Mouse (Mus musculus): ENCODE data around the gene B3gnt7. TPM values are rescaled to one million over a fixed set of nuclear protein-coding genes. Genes with fewer than 3 reads are reported as not detected.

B3gnt7 gene
- polyA plus RNA-seq, 1 experiment from 2014 or later = 4.9 TPM

- Histone ChIP-seq H3K4me3 (no peak overlapping the region), H3K27ac (no peak overlapping the region), H3K36me3 (replicated peaks) (peaks cover 100% of the 10 kb centered on the region), H3K4me1 (no peaks in the 10 kb centered on the region), H3K9me3 (no peaks in the 10 kb centered on the region), H3K27me3 (ENCODE audit: poor library complexity, severe bottlenecking) (no peaks in the 10 kb centered on the region)
- no peak for DNase-seq (ENCODE audit: extremely low spot score, low spot score)
- 94% methylated on average over 1 of the region's 1 CpGs for WGBS
Measured at GRCm38 (mm10) chr1:86349696-86350095, 47.1 kb downstream of the B3gnt7 start.

GRCm38 (mm10) chr1:86350576-86350975 is 47.9 kb downstream of the B3gnt7 start:
- peaks cover 100% of the 10 kb centered on the region for H3K36me3 ChIP-seq (replicated peaks)

GRCm38 (mm10) chr1:86354186-86354585 is 51.6 kb downstream of the B3gnt7 start:
- H3K9me3 ChIP-seq = no peaks in the 10 kb centered on the region
- peaks cover 18% of the 10 kb centered on the region for H3K4me1 ChIP-seq
- no peaks in the 10 kb centered on the region for H3K27me3 ChIP-seq (ENCODE audit: poor library complexity, severe bottlenecking)
- WGBS = 90% methylated on average over 2 of the region's 2 CpGs
- no peak overlapping the region for H3K27ac ChIP-seq
- H3K4me3 ChIP-seq = no peak overlapping the region
- no peak for DNase-seq (ENCODE audit: extremely low spot score, low spot score)
- H3K36me3 ChIP-seq (replicated peaks) = peaks cover 89% of the 10 kb centered on the region

More at GRCm38 (mm10) chr1:86350576-86350975, 47.9 kb downstream of the B3gnt7 start:
- H3K9me3 ChIP-seq = no peaks in the 10 kb centered on the region
- no peak overlapping the region for H3K4me3 ChIP-seq
- H3K27ac ChIP-seq = no peak overlapping the region
- H3K27me3 ChIP-seq (ENCODE audit: poor library complexity, severe bottlenecking) = no peaks in the 10 kb centered on the region
- WGBS = 91% methylated on average over 8 of the region's 8 CpGs
- no peaks in the 10 kb centered on the region for H3K4me1 ChIP-seq
- no peak for DNase-seq (ENCODE audit: extremely low spot score, low spot score)

Small RNAs within 50 kb of the gene (microRNA-seq; reads per million reads assigned to microRNA genes)
- 106 reads per million, percentile 48 among the genes with 10 or more reads in this experiment for gene mmu-mir-3535

Other genes starting within 250 kb of the B3gnt7 start
- gene Psmd1, start 238.4 kb upstream of the B3gnt7 start, polyA plus RNA-seq (2016; fragmentation: Nextera tagmentation; extraction: Ambion mirVana) = 244 and 249 TPM in 2 replicates
- gene Htr2b, start 190.9 kb upstream of the B3gnt7 start, polyA plus RNA-seq (2016; fragmentation: Nextera tagmentation; extraction: Ambion mirVana) = 0.18 and 0.19 TPM in 2 replicates
- gene Gm21972, start 169.2 kb upstream of the B3gnt7 start, polyA plus RNA-seq (2016; fragmentation: Nextera tagmentation; extraction: Ambion mirVana) = 0.20 TPM in 1 of 2 replicates, not detected in the other
- gene Armc9, start 148.1 kb upstream of the B3gnt7 start, polyA plus RNA-seq (2016; fragmentation: Nextera tagmentation; extraction: Ambion mirVana) = 38.4 and 38.7 TPM in 2 replicates
- 644 and 705 TPM in 2 replicates for gene Ncl, start 56.6 kb downstream of the B3gnt7 start, polyA plus RNA-seq (2016; fragmentation: Nextera tagmentation; extraction: Ambion mirVana)
- gene Nmur1, start 123.4 kb downstream of the B3gnt7 start, polyA plus RNA-seq (2016; fragmentation: Nextera tagmentation; extraction: Ambion mirVana) = 0.17 and 0.27 TPM in 2 replicates
- gene Tex44, start 123.5 kb downstream of the B3gnt7 start, polyA plus RNA-seq (2016; fragmentation: Nextera tagmentation; extraction: Ambion mirVana) = not detected in 2 replicates
- 2,941 and 3,273 TPM in 2 replicates for gene Ptma, start 223.9 kb downstream of the B3gnt7 start, polyA plus RNA-seq (2016; fragmentation: Nextera tagmentation; extraction: Ambion mirVana)